Mouse (Mus musculus) T-helper 2 cell (primary cell): ENCODE measurements around the gene Tma7.

ENCODE experiments used
- in situ Hi-C: fragments of 300-600 bp; cut with MboI, MseI; formaldehyde crosslinking; loops from one replicate; pipeline ENCODE4 v1.15.1; 2025; ENCODE audit warnings: high pct_unique_total_duplicates

Gene Tma7

GRCm38 (mm10) chr9:109082124-109082800, at the start of gene Tma7, which contains the start of gene Ccdc51:
Gene Tma7 (minus strand): TSS chr9:109082587.
Gene Ccdc51 (plus strand): TSS chr9:109082493.
- in situ Hi-C loops, result loop anchor here (10.0 kb wide), 1 partner anchor 787 kb away; the partner anchor contains the start of genes Amt and Nicn1

DNA sequence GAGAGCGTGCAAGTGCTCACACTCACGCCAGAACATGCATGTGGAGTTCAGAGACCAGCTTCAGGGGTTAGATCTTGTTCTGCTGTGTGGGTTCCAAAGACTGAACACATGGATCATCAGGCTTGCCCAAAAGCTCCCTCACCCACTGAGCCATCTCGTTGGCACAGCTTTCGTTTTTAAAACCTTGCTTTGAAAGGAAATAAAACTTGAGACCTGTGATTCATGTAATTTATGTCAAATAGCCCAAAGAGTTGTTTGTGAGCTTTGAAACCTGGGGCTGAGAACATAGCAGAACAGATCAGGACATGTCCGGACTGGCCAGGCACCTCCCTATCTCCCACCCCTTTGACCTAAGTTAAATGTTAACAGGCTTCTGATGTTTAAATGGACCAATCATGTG, 47.7 kb upstream of the Tma7 start:
- in situ Hi-C loops, result no loop called here

GRCm38 (mm10) chr9:109128211-109128610, 45.8 kb upstream of the Tma7 start:
- in situ Hi-C loops, result no loop called here

DNA sequence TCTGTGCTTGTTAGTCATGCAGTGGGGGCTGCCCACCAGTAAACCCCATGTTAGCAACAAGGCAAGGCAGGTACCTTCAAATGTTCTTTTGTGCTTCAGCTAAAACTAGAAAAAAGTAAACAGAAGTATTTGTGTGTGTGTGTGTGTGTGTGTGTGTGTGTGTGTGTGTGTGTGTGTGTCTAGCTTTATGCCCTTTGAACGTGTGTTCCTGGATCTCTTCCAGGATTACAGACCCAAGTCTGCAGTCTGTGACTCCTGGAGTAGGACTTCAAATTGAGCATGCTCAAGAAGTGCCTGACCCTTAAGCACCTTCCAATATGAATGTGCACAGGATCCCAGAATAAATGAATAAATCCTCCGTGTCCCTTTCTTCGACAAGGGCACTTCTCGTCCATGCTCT, 44.7 kb upstream of the Tma7 start:
- in situ Hi-C loops, result no loop called here

DNA sequence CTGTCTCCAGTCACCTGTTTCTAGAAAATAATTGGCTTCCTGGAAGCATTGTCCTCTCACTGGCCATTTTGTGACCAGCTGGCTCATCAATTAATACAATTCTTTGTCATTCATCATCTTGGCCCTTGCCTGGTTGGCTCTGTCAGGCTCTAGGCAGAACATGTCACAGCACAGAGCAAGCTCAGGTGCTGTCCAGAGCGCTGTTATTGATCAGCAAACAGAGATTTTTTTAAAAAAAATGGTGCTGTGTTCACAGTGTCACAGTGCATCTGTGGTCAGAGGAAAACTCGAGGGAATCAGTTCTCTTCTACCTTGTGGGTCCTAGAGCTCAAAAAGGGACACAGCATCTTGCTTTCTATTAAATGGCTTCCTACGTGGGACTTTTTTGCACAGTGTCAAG, 43.1 kb upstream of the Tma7 start:
- in situ Hi-C loops, result no loop called here

- in situ Hi-C loops, result no loop called here
These were observed 42.7 kb upstream of the Tma7 start for GRCm38 (mm10) chr9:109125043-109125442.

DNA sequence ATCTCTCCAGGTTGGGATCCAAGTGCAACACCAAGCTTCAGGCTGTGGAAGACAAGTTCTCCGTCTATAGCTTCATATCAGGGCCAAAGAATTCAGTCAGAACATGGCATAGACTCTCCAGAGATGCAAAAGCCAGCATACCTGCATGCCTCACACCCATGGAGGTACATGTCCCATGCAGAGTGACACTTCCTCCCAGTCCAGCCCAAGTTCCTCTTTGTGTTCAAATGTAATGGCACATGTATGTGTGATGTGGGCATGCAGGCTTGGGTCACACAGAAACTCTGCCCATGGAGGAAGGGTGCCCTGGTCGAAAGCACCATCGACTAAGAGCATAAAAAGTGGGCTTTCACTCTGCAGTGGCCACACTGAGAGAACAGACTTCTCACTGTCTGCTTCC, 41.8 kb upstream of the Tma7 start:
- in situ Hi-C loops, result loop anchor here (5.0 kb wide), 1 partner anchor 122 kb away; no protein-coding TSS in a partner anchor

DNA sequence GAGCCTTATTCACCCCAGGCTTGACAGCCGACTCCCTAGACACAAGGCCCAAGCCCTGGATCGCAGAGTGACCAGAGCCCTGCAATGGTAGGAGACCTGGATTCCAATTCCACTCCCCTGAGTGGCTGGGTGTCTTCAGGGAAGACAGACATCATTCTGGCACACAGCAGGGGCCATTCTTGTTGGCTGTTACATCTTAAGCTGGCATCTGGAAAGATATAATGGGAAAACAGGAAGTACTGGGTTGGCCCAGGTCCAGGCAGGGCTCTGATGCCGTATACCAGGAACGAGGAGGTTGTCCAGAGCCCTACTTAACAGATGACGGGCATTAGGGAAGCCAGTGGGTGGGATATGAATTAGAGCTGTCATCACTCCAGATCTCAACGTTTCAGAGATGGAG, 40.9 kb upstream of the Tma7 start:
- in situ Hi-C loops, result loop anchor here (5.0 kb wide), 1 partner anchor 121 kb away; no protein-coding TSS in a partner anchor

GRCm38 (mm10) chr9:109122553-109123085, 40.2 kb upstream of the Tma7 start:
- in situ Hi-C loops, result loop anchor here (5.0 kb wide), 1 partner anchor 120 kb away; no protein-coding TSS in a partner anchor

- in situ Hi-C loops, result loop anchor here (5.0 kb wide), 1 partner anchor 119 kb away; no protein-coding TSS in a partner anchor
These were observed 38.6 kb upstream of the Tma7 start for GRCm38 (mm10) chr9:109120956-109121355.

DNA sequence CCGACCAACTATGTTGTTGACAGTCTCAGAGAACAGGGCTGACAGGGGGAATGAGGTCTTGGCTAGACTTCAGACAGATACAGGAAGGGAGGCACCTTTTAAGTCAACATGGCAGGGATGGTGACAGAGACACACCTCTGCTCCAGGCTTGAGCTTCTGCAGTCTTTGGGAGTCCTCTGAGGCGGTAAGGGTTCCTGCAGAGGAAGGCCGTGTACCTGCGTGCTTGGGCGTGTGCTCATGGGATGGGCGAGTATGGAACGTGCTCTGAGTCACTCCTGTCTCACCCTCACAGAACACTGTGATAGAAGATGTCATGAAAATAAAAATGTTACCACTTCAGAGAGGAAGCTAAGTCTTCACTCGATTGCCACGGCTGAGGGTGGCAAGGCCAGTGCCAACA, 37.2 kb upstream of the Tma7 start:
- in situ Hi-C loops, result no loop called here

- in situ Hi-C loops, result no loop called here
These were observed 35.7 kb upstream of the Tma7 start for GRCm38 (mm10) chr9:109118106-109118505.

DNA sequence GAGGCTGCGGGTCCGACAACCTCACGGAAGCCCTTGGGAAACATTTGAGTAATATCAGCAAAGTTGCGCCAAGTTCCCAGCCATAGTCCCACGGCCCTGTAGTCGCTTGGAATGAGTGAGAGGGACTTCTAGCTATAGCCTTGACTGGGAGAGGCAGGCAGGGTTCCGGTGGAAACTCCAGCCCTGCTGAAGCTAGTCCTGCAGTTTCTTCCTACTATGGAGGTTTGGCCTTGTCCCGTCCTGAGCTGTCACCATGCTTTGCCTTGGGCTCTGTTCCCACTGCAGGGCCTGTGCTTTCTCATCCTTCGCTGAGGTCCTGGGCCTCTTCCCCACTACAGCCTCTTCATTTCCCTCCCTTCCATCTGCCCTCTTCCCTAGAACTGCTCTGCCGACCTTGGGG, 33.8 kb upstream of the Tma7 start:
- in situ Hi-C loops, result no loop called here

- in situ Hi-C loops, result no loop called here
These were observed 32.5 kb upstream of the Tma7 start for GRCm38 (mm10) chr9:109114871-109115270.

DNA sequence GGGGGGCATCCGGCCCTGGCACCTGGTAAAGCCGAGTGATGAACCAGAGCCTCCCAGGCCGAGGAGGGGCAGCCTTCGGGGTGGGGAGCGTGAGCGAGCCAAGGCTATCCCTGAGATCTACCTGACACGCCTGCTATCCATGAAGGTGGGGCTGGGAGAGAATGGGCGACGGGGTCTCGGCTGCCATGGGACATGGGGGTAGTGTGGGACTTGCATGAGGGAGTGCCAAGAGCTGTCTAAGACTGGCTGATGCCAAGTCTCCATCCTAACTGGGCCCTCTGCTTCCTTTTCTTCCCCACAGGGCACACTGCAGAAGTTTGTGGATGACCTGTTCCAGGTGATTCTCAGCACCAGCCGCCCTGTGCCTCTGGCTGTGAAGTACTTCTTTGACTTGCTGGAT, 31.9 kb upstream of the Tma7 start:
- in situ Hi-C loops, result no loop called here

DNA sequence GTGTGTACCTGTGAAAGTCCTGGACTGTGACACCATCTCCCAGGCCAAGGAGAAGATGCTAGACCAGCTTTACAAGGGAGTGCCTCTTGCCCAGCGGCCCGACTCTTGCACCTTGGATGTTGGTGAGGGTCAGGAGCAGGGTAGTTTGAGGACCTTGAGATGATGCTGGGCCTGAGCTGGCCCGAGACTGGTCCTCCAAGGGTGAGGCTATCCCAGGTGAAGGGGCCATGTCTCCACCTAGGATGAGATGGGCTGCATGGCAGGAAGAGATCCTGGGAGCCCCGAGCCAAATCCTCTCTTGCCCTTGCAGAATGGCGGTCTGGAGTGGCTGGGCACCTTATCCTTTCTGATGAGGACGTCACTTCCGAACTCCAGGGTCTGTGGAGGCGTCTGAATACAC, 30.9 kb upstream of the Tma7 start:
- in situ Hi-C loops, result no loop called here

DNA sequence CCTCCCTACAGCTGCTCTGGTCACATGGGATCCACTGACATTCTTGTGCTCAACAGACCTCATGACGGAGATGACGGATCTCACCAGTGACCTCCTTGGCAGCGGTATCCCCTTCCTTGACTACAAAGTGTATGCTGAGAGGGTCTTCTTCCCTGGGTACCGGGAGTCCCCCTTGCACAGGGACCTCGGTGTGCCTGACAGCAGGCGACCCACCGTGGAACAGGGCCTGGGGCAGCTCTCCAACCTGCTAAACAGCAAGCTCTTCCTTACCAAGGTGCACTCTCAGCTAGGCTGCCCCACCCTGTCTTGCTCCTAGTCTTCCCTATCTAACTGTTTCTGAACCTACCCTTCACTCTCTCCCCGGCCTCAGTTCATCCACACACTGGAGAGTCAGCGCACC, 29.2 kb upstream of the Tma7 start:
- in situ Hi-C loops, result no loop called here

DNA sequence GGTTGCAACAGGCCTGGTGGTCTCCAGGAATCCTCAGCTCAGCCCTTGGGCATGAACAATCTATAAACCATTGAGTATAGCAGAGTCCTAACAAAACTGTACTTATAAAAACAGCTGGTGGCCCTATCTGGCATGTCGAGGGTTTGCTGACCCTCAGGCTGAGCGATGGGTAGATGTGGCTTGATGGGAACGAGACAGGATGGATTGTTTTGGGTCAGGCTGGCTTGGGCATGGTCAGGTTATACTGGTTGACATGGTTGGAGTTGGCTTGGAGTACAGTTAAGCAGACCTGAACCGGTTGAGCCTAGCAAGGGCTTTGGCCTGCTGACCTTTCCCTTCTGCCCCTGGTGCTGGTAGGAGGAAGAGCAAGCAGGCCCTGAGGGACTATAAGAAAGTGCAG, 28.7 kb upstream of the Tma7 start:
- in situ Hi-C loops, result no loop called here

DNA sequence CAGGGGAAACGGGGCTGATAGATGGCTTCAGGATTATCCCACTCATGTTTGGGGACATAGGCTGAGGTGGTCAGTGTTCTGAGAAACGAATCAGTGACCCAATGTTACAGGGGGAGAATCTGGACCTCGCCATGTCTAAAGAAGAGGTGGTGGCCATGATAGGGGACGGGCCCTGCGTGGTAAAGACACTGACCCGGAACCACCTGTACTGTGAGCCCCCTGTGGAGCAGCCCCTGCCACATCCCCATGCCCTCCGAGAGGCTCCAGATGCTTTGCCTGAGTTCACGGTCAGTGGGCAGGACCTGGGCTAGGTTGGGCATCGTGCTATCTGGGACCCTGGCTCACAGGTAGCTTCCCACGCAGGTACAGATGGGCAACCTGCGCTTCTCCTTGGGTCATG, 27.9 kb upstream of the Tma7 start:
- in situ Hi-C loops, result no loop called here

DNA sequence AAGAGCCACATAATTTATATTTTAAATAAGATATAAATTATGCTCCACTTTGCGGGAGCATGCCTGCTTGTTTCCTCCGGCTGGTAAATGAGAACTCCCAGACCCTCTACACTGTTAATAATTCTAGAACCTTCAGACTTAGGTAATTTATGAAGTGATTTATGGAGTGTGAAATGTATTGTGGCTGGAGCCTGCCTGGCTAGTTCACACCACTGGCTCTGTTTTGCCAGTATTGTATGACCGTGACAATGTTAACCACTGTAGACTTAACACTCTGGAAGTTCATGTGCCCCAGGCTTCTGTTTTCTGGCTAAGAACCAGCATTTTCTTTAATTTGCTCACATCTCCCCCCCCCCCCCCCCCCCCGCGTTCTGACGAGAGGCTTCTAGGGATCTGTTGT, 25.0 kb upstream of the Tma7 start:
- in situ Hi-C loops, result no loop called here

- in situ Hi-C loops, result no loop called here
These were observed 23.3 kb upstream of the Tma7 start for GRCm38 (mm10) chr9:109105648-109106047.

DNA sequence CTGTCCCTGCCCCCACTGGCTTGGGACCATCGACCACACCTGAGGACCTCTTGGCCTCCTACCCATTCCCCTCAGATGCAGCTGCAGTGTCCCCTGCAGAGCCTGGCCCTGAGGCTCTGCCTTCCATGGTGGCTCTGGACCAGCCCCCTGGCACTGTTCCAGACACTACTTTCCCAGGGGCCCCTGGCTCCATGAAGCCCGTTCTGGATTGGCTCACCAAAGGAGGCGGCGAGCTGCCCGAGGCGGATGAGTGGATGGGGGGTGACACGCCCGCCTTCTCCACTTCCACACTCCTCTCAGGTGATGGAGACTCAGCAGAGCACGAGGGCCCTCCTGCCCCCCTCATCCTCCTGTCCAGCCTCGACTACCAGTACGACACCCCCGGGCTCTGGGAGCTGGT, 22.6 kb upstream of the Tma7 start:
- in situ Hi-C loops, result no loop called here

- in situ Hi-C loops, result no loop called here
These were observed 21.7 kb upstream of the Tma7 start for GRCm38 (mm10) chr9:109104083-109104482.
